Comparison of ENCODE assay signal across 19 mouse cellular contexts in genomic region chr2:136425561-136425960, GRCm38 (mm10). TPM values are rescaled to one million over a fixed set of nuclear protein-coding genes. Genes with fewer than 3 reads are reported as not detected.
"Had no signal": no experiment of that assay in that cellular context is flagged by ENCODE, and none has a peak within 500 bp of the region (broad histone marks: within the 10 kb centered on the region; RNA-seq: fewer than 3 reads in every experiment).

No protein-coding gene starts in this region.

- DNase-seq: liver, postnatal 0 days; lung, adult 2 months; lung, postnatal 14 days; lung, postnatal 36 days; right cerebral cortex, postnatal 14 days; thymus, adult 2 months; thymus, postnatal 25 days; thymus, postnatal 4 days had no signal

- H3K9me3 ChIP-seq: lung, embryonic 15.5 days; midbrain, embryonic 13.5 days; midbrain, embryonic 15.5 days; neural tube, embryonic 12.5 days; stomach, embryonic 15.5 days had no signal

- H3K36me3 ChIP-seq: lung, embryonic 15.5 days; midbrain, embryonic 13.5 days; midbrain, embryonic 15.5 days; neural tube, embryonic 12.5 days; stomach, embryonic 15.5 days had no signal

- H3K4me1 ChIP-seq: lung, embryonic 15.5 days; megakaryocyte, embryonic 14.5 days; midbrain, embryonic 13.5 days; midbrain, embryonic 15.5 days; neural tube, embryonic 12.5 days; stomach, embryonic 15.5 days had no signal

- H3K27me3 ChIP-seq: lung, embryonic 15.5 days; megakaryocyte, embryonic 14.5 days; midbrain, embryonic 13.5 days; midbrain, embryonic 15.5 days; neural tube, embryonic 12.5 days; stomach, embryonic 15.5 days had no signal

- H3K4me3 ChIP-seq: lung, embryonic 15.5 days; megakaryocyte, embryonic 14.5 days; midbrain, embryonic 13.5 days; midbrain, embryonic 15.5 days; neural tube, embryonic 12.5 days; stomach, embryonic 15.5 days had no signal

- H3K27ac ChIP-seq: lung, embryonic 15.5 days; macrophage; midbrain, embryonic 13.5 days; midbrain, embryonic 15.5 days; neural tube, embryonic 12.5 days; stomach, embryonic 15.5 days; stomach, postnatal 0 days had no signal

- H3K9ac ChIP-seq: liver, postnatal 0 days; lung, embryonic 15.5 days; midbrain, embryonic 13.5 days; midbrain, embryonic 15.5 days; neural tube, embryonic 12.5 days; stomach, embryonic 15.5 days had no signal

RNA-seq across cellular contexts. Expression of gene Pak7, which starts 37.8 kb away (rescaled TPM):
- total RNA-seq: megakaryocyte progenitor cell, adult 5-6 weeks; neutrophil, adult 5-6 weeks had no signal
- polyA plus RNA-seq: liver, postnatal 0 days; macrophage; spleen, adult 2 months; thymus, adult 2 months had no signal
